Mouse (Mus musculus) CH12.LX (cell line): ENCODE results near the gene Fam241b.

Source experiments
- CTCF ChIP-seq, 2 experiments: IDR thresholded peaks in 1 of 2; conservative IDR thresholded peaks in 1 of 2; 2 replicates each; pipeline ENCODE4 v1.5.1; 2011 to 2012; ENCODE audit warnings: low read depth in 2 of 2, low read length in 2 of 2, improper control_type of control experiment in 1 of 2, inconsistent platforms in 1 of 2, mild to moderate bottlenecking in 1 of 2, moderate library complexity in 1 of 2
- EP300 ChIP-seq: IDR thresholded peaks from 2 replicates; pipeline ENCODE4 v1.6.1; 2011; ENCODE audit warnings: low read length, improper control_type of control experiment
- HCFC1 ChIP-seq: IDR thresholded peaks from 2 replicates; pipeline ENCODE4 v1.6.1; 2012; ENCODE audit warnings: low read depth, mild to moderate bottlenecking, inconsistent platforms, low read length, improper control_type of control experiment
- JUN ChIP-seq: IDR thresholded peaks from 2 replicates; pipeline ENCODE4 v1.6.1; 2011; ENCODE audit warnings: low read depth, mild to moderate bottlenecking, low read length, improper control_type of control experiment, moderate library complexity; ENCODE audit not compliant: insufficient read depth
- MAFK ChIP-seq: IDR thresholded peaks from 2 replicates; pipeline ENCODE4 v1.6.1; 2011; ENCODE audit warnings: low read length, improper control_type of control experiment; ENCODE audit not compliant: insufficient replicate concordance
- MAX ChIP-seq: IDR thresholded peaks from 2 replicates; pipeline ENCODE4 v1.6.1; 2011; ENCODE audit warnings: low read length, improper control_type of control experiment
- MEF2A ChIP-seq: IDR thresholded peaks from 2 replicates; pipeline ENCODE4 v1.6.1; 2014; ENCODE audit warnings: low read depth, mild to moderate bottlenecking, inconsistent platforms, low read length, improper control_type of control experiment, borderline replicate concordance
- MXI1 ChIP-seq: IDR thresholded peaks from 2 replicates; pipeline ENCODE4 v1.6.1; 2011; ENCODE audit warnings: mild to moderate bottlenecking, low read depth, low read length, improper control_type of control experiment
- NELFE ChIP-seq: IDR thresholded peaks from 2 replicates; pipeline ENCODE4 v1.6.1; 2011; ENCODE audit warnings: low read depth, low read length, improper control_type of control experiment
- POLR2A ChIP-seq: IDR thresholded peaks from 2 replicates; pipeline ENCODE4 v1.6.1; 2011; ENCODE audit warnings: low read depth, mild to moderate bottlenecking, improper control_type of control experiment, low read length
- POLR2AphosphoS2 ChIP-seq: IDR thresholded peaks from 2 replicates; pipeline ENCODE4 v1.6.1; 2011; ENCODE audit warnings: low read depth, low read length, improper control_type of control experiment
- USF1 ChIP-seq: IDR thresholded peaks from 2 replicates; pipeline ENCODE4 v1.6.1; 2014; ENCODE audit warnings: low read depth, mild to moderate bottlenecking, inconsistent platforms, low read length, improper control_type of control experiment
- ZKSCAN1 ChIP-seq: IDR thresholded peaks from 2 replicates; pipeline ENCODE4 v1.6.1; 2012; ENCODE audit warnings: low read depth, inconsistent platforms, low read length, improper control_type of control experiment, borderline replicate concordance

GRCm38 (mm10) chr10:62069946-62070345 is 73.8 kb downstream of the Fam241b start:
- TF ChIP-seq ZKSCAN1 (no peak), HCFC1 (no peak), EP300 (no peak), JUN (no peak), MXI1 (no peak), MAX (no peak), CTCF (conservative IDR thresholded peaks at IDR 0.05 in 1 of 2, IDR thresholded peaks at IDR 0.05 in 1 of 2; ENCODE audit: low read depth in 2 of 2, low read length in 2 of 2) (no peak), POLR2A (no peak), POLR2AphosphoS2 (no peak), MAFK (no peak), USF1 (no peak), MEF2A (no peak), NELFE (no peak)
